Mouse (Mus musculus): Measurements from ENCODE around the gene Sdk2. TPM values are rescaled to one million over a fixed set of nuclear protein-coding genes. Genes with fewer than 3 reads are reported as not detected.
A peak's percentile ranks its signal among the peaks of the same experiment; 100 is the strongest.

Gene Sdk2
- total and polyA plus RNA-seq, 2 experiments from 2014 or later, result 1.9 to 18.5 TPM

- no peak for ATAC-seq
- TF ChIP-seq CTCF (IDR thresholded peaks at IDR 0.05; ENCODE audit: low read depth), result no peak
- 76% methylated on average over 6 of the region's 6 CpGs for WGBS
Observed at GRCm38 (mm10) chr11:113881864-113882263, 185.0 kb downstream of the Sdk2 start.

GRCm38 (mm10) chr11:113867066-113867465 is 199.8 kb downstream of the Sdk2 start:
- no peaks in the 10 kb centered on the region for H3K27me3 ChIP-seq (ENCODE audit: insufficient read depth, low read length)
- no peak overlapping the region for H3K9ac ChIP-seq
- no peak overlapping the region for H3K27ac ChIP-seq (ENCODE audit: low read depth, low read length)
- 92% methylated on average over 8 of the region's 8 CpGs for WGBS
- no peak for TF ChIP-seq CTCF (IDR thresholded peaks at IDR 0.05; ENCODE audit: low read depth)
- no peak for DNase-seq
- H3K4me3 ChIP-seq (ENCODE audit: low read depth, low read length), result no peak overlapping the region
- H3K4me2 ChIP-seq (ENCODE audit: low read depth), result no peak overlapping the region
- 0 out of 2 replicates have a peak, but pooled peaks cover 4% of the 10 kb centered on the region for H3K36me3 ChIP-seq (ENCODE audit: insufficient read depth)
- no peak for ATAC-seq
- H3K4me1 ChIP-seq (ENCODE audit: insufficient read depth), result no peaks in the 10 kb centered on the region
- H3K9me3 ChIP-seq (ENCODE audit: low read length), result no peaks in the 10 kb centered on the region

More at GRCm38 (mm10) chr11:113881864-113882263, 185.0 kb downstream of the Sdk2 start:
- no peak overlapping the region for H3K9ac ChIP-seq
- H3K4me1 ChIP-seq (ENCODE audit: insufficient read depth), result no peaks in the 10 kb centered on the region
- H3K27me3 ChIP-seq (ENCODE audit: insufficient read depth, low read length), result no peaks in the 10 kb centered on the region
- H3K4me3 ChIP-seq (ENCODE audit: low read depth, low read length), result no peak overlapping the region
- no peaks in the 10 kb centered on the region for H3K36me3 ChIP-seq (ENCODE audit: insufficient read depth)
- no peaks in the 10 kb centered on the region for H3K9me3 ChIP-seq (ENCODE audit: low read length)
- DNase-seq, result no peak
- no peak overlapping the region for H3K4me2 ChIP-seq (ENCODE audit: low read depth)
- no peak overlapping the region for H3K27ac ChIP-seq (ENCODE audit: low read depth, low read length)

GRCm38 (mm10) chr11:113865627-113866026 is 201.2 kb downstream of the Sdk2 start:
- H3K27me3 ChIP-seq (ENCODE audit: insufficient read depth, low read length), result no peaks in the 10 kb centered on the region
- WGBS, result 33% methylated on average over 8 of the region's 8 CpGs
- H3K36me3 ChIP-seq (ENCODE audit: insufficient read depth), result 0 out of 2 replicates have a peak, but pooled peaks cover 4% of the 10 kb centered on the region

GRCm38 (mm10) chr11:113863408-113863807 is 203.4 kb downstream of the Sdk2 start:
- peak; percentile 24 for DNase-seq

More at GRCm38 (mm10) chr11:113865627-113866026, 201.2 kb downstream of the Sdk2 start:
- H3K4me3 ChIP-seq (ENCODE audit: low read depth, low read length), result no peak overlapping the region
- no peaks in the 10 kb centered on the region for H3K4me1 ChIP-seq (ENCODE audit: insufficient read depth)
- H3K9ac ChIP-seq, result no peak overlapping the region
- ATAC-seq, result peak; percentile 89
- peak; percentile 91 for DNase-seq
- peak; percentile 98 for TF ChIP-seq CTCF (IDR thresholded peaks at IDR 0.05; ENCODE audit: low read depth)
- no peak overlapping the region for H3K27ac ChIP-seq (ENCODE audit: low read depth, low read length)
- H3K9me3 ChIP-seq (ENCODE audit: low read length), result no peaks in the 10 kb centered on the region
- H3K4me2 ChIP-seq (ENCODE audit: low read depth), result no peak overlapping the region

GRCm38 (mm10) chr11:113855661-113856060 is 211.2 kb downstream of the Sdk2 start:
- Histone ChIP-seq H3K9ac (no peak overlapping the region), H3K27ac (ENCODE audit: low read depth, low read length) (no peak overlapping the region), H3K4me2 (ENCODE audit: low read depth) (no peak overlapping the region), H3K9me3 (ENCODE audit: low read length) (no peaks in the 10 kb centered on the region), H3K4me3 (ENCODE audit: low read depth, low read length) (no peak overlapping the region), H3K27me3 (ENCODE audit: insufficient read depth, low read length) (no peaks in the 10 kb centered on the region), H3K36me3 (ENCODE audit: insufficient read depth) (no peaks in the 10 kb centered on the region), H3K4me1 (ENCODE audit: insufficient read depth) (no peaks in the 10 kb centered on the region)
- WGBS, result 73% methylated on average over 13 of the region's 13 CpGs
- ATAC-seq (no peak), DNase-seq (no peak)
- no peak for TF ChIP-seq CTCF (IDR thresholded peaks at IDR 0.05; ENCODE audit: low read depth)

More at GRCm38 (mm10) chr11:113863408-113863807, 203.4 kb downstream of the Sdk2 start:
- WGBS, result 77% methylated on average over 5 of the region's 5 CpGs
- Histone ChIP-seq H3K4me1 (ENCODE audit: insufficient read depth) (no peaks in the 10 kb centered on the region), H3K4me3 (ENCODE audit: low read depth, low read length) (no peak overlapping the region), H3K27me3 (ENCODE audit: insufficient read depth, low read length) (no peaks in the 10 kb centered on the region), H3K9me3 (ENCODE audit: low read length) (no peaks in the 10 kb centered on the region), H3K27ac (ENCODE audit: low read depth, low read length) (no peak overlapping the region), H3K9ac (no peak overlapping the region), H3K4me2 (ENCODE audit: low read depth) (no peak overlapping the region), H3K36me3 (ENCODE audit: insufficient read depth) (0 out of 2 replicates have a peak, but pooled peaks cover 4% of the 10 kb centered on the region)
- TF ChIP-seq CTCF (IDR thresholded peaks at IDR 0.05; ENCODE audit: low read depth), result peak; percentile 68
- no peak for ATAC-seq

- Histone ChIP-seq H3K27ac (ENCODE audit: low read depth, low read length) (no peak overlapping the region), H3K9ac (no peak overlapping the region), H3K4me3 (ENCODE audit: low read depth, low read length) (no peak overlapping the region), H3K36me3 (ENCODE audit: insufficient read depth) (no peaks in the 10 kb centered on the region), H3K4me1 (ENCODE audit: insufficient read depth) (no peaks in the 10 kb centered on the region), H3K27me3 (ENCODE audit: insufficient read depth, low read length) (no peaks in the 10 kb centered on the region), H3K4me2 (ENCODE audit: low read depth) (no peak overlapping the region), H3K9me3 (ENCODE audit: low read length) (no peaks in the 10 kb centered on the region)
- peak; percentile 20 for DNase-seq
- 62% methylated on average over 8 of the region's 8 CpGs for WGBS
- no peak for TF ChIP-seq CTCF (IDR thresholded peaks at IDR 0.05; ENCODE audit: low read depth)
- no peak for ATAC-seq
Observed at GRCm38 (mm10) chr11:113851750-113852149, 215.1 kb downstream of the Sdk2 start.

- H3K4me3 ChIP-seq (ENCODE audit: low read depth, low read length), result no peak overlapping the region
- DNase-seq (no peak), ATAC-seq (no peak)
- WGBS, result 37% methylated on average over 7 of the region's 7 CpGs
- no peaks in the 10 kb centered on the region for H3K9me3 ChIP-seq (ENCODE audit: low read length)
- no peaks in the 10 kb centered on the region for H3K36me3 ChIP-seq (ENCODE audit: insufficient read depth)
- no peaks in the 10 kb centered on the region for H3K4me1 ChIP-seq (ENCODE audit: insufficient read depth)
- no peak overlapping the region for H3K4me2 ChIP-seq (ENCODE audit: low read depth)
- H3K27ac ChIP-seq (ENCODE audit: low read depth, low read length), result no peak overlapping the region
- no peaks in the 10 kb centered on the region for H3K27me3 ChIP-seq (ENCODE audit: insufficient read depth, low read length)
- H3K9ac ChIP-seq, result no peak overlapping the region
- no peak for TF ChIP-seq CTCF (IDR thresholded peaks at IDR 0.05; ENCODE audit: low read depth)
Observed at GRCm38 (mm10) chr11:113849322-113849721, 217.5 kb downstream of the Sdk2 start.

Data from forebrain, postnatal 0 days (tissue).